Mouse (Mus musculus): Measurements from ENCODE around the gene Slc38a11. TPM values are rescaled to one million over a fixed set of nuclear protein-coding genes. Genes with fewer than 3 reads are reported as not detected.

The Slc38a11 gene
- polyA plus RNA-seq, 1 experiment from 2014 or later, result 1.5 TPM

- no peaks in the 10 kb centered on the region for H3K4me1 ChIP-seq (replicated peaks)
- no peak overlapping the region for H3K4me2 ChIP-seq
- H3K9me3 ChIP-seq, result no peaks in the 10 kb centered on the region
- no peak overlapping the region for H3K27ac ChIP-seq (replicated peaks)
- ATAC-seq (ENCODE audit: low read depth), result no peak
- H3K9ac ChIP-seq, result no peak overlapping the region
- H3K4me3 ChIP-seq, result no peak overlapping the region
- H3K27me3 ChIP-seq, result no peaks in the 10 kb centered on the region
- no peaks in the 10 kb centered on the region for H3K36me3 ChIP-seq
- 94% methylated on average over 12 of the region's 12 CpGs for WGBS
Measured at GRCm38 (mm10) chr2:65316721-65317120, 47.1 kb downstream of the Slc38a11 start.

- ATAC-seq (ENCODE audit: low read depth), result no peak
- 62% methylated on average over 3 of the region's 3 CpGs for WGBS
Measured at GRCm38 (mm10) chr2:65311250-65311649, 52.6 kb downstream of the Slc38a11 start.

GRCm38 (mm10) chr2:65296541-65296940, 67.3 kb downstream of the Slc38a11 start:
- ATAC-seq (ENCODE audit: low read depth), result no peak
- 61% methylated on average over 2 of the region's 2 CpGs for WGBS
- Histone ChIP-seq H3K4me3 (no peak overlapping the region), H3K36me3 (no peaks in the 10 kb centered on the region), H3K9ac (no peak overlapping the region), H3K4me2 (no peak overlapping the region), H3K27ac (replicated peaks) (no peak overlapping the region), H3K9me3 (no peaks in the 10 kb centered on the region), H3K27me3 (no peaks in the 10 kb centered on the region), H3K4me1 (replicated peaks) (no peaks in the 10 kb centered on the region)

More at GRCm38 (mm10) chr2:65311250-65311649, 52.6 kb downstream of the Slc38a11 start:
- H3K27ac ChIP-seq (replicated peaks), result no peak overlapping the region
- no peaks in the 10 kb centered on the region for H3K4me1 ChIP-seq (replicated peaks)
- no peak overlapping the region for H3K9ac ChIP-seq
- H3K9me3 ChIP-seq, result no peaks in the 10 kb centered on the region
- H3K36me3 ChIP-seq, result no peaks in the 10 kb centered on the region
- no peak overlapping the region for H3K4me3 ChIP-seq
- no peaks in the 10 kb centered on the region for H3K27me3 ChIP-seq
- no peak overlapping the region for H3K4me2 ChIP-seq

- H3K27ac ChIP-seq (replicated peaks), result no peak overlapping the region
- no peak overlapping the region for H3K9ac ChIP-seq
- H3K4me2 ChIP-seq, result no peak overlapping the region
- no peak for ATAC-seq (ENCODE audit: low read depth)
- H3K27me3 ChIP-seq, result no peaks in the 10 kb centered on the region
- no peak overlapping the region for H3K4me3 ChIP-seq
- no peaks in the 10 kb centered on the region for H3K4me1 ChIP-seq (replicated peaks)
- no peaks in the 10 kb centered on the region for H3K9me3 ChIP-seq
- 76% methylated on average over 8 of the region's 8 CpGs for WGBS
- H3K36me3 ChIP-seq, result no peaks in the 10 kb centered on the region
Measured at GRCm38 (mm10) chr2:65294092-65294491, 69.7 kb downstream of the Slc38a11 start.

GRCm38 (mm10) chr2:65293411-65293810, 70.4 kb downstream of the Slc38a11 start:
- no peak overlapping the region for H3K9ac ChIP-seq
- no peaks in the 10 kb centered on the region for H3K9me3 ChIP-seq
- H3K27me3 ChIP-seq, result no peaks in the 10 kb centered on the region
- no peak overlapping the region for H3K27ac ChIP-seq (replicated peaks)
- no peak overlapping the region for H3K4me3 ChIP-seq
- no peaks in the 10 kb centered on the region for H3K4me1 ChIP-seq (replicated peaks)
- H3K4me2 ChIP-seq, result no peak overlapping the region
- WGBS, result 92% methylated on average over 8 of the region's 8 CpGs
- ATAC-seq (ENCODE audit: low read depth), result no peak
- no peaks in the 10 kb centered on the region for H3K36me3 ChIP-seq

- 87% methylated on average over 4 of the region's 4 CpGs for WGBS
- Histone ChIP-seq H3K9me3 (no peaks in the 10 kb centered on the region), H3K4me3 (no peak overlapping the region), H3K27ac (replicated peaks) (no peak overlapping the region), H3K36me3 (no peaks in the 10 kb centered on the region), H3K27me3 (no peaks in the 10 kb centered on the region), H3K4me1 (replicated peaks) (peaks cover 11% of the 10 kb centered on the region; the same call in 1 of the 2 replicates), H3K9ac (no peak overlapping the region), H3K4me2 (no peak overlapping the region)
- no peak for ATAC-seq (ENCODE audit: low read depth)
Measured at GRCm38 (mm10) chr2:65289721-65290120, 74.1 kb downstream of the Slc38a11 start.

- peaks cover 14% of the 10 kb centered on the region; the same call in 1 of the 2 replicates for H3K4me1 ChIP-seq (replicated peaks)
- no peak overlapping the region for H3K9ac ChIP-seq
- no peak overlapping the region for H3K4me2 ChIP-seq
- ATAC-seq (ENCODE audit: low read depth), result no peak
- 89% methylated on average over 1 of the region's 1 CpGs for whole genome bisulfite sequencing
- no peaks in the 10 kb centered on the region for H3K9me3 ChIP-seq
- H3K27me3 ChIP-seq, result no peaks in the 10 kb centered on the region
- no peak overlapping the region for H3K27ac ChIP-seq (replicated peaks)
- no peak overlapping the region for H3K4me3 ChIP-seq
- no peaks in the 10 kb centered on the region for H3K36me3 ChIP-seq
Measured at GRCm38 (mm10) chr2:65288696-65289095, 75.1 kb downstream of the Slc38a11 start.

GRCm38 (mm10) chr2:65285380-65285779, 78.5 kb downstream of the Slc38a11 start:
- Histone ChIP-seq H3K36me3 (no peaks in the 10 kb centered on the region), H3K4me1 (replicated peaks) (peaks cover 14% of the 10 kb centered on the region; the same call in 1 of the 2 replicates), H3K9me3 (no peaks in the 10 kb centered on the region), H3K4me2 (no peak overlapping the region), H3K27me3 (no peaks in the 10 kb centered on the region), H3K4me3 (no peak overlapping the region), H3K27ac (replicated peaks) (no peak overlapping the region), H3K9ac (no peak overlapping the region)
- 24% methylated on average over 3 of the region's 3 CpGs for WGBS
- ATAC-seq (ENCODE audit: low read depth), result peak; percentile 61; the same call in 1 of the 2 replicates

- H3K4me2 ChIP-seq, result no peak overlapping the region
- 86% methylated on average over 6 of the region's 6 CpGs for WGBS
- H3K4me1 ChIP-seq (replicated peaks), result peaks cover 22% of the 10 kb centered on the region
- H3K4me3 ChIP-seq, result no peak overlapping the region
- H3K9me3 ChIP-seq, result no peaks in the 10 kb centered on the region
- H3K36me3 ChIP-seq, result no peaks in the 10 kb centered on the region
- no peak overlapping the region for H3K9ac ChIP-seq
- no peaks in the 10 kb centered on the region for H3K27me3 ChIP-seq
- H3K27ac ChIP-seq (replicated peaks), result no peak overlapping the region
- no peak for ATAC-seq (ENCODE audit: low read depth)
Measured at GRCm38 (mm10) chr2:65282979-65283378, 80.9 kb downstream of the Slc38a11 start.

GRCm38 (mm10) chr2:65279029-65279690, 84.7 kb downstream of the Slc38a11 start:
- 31% methylated on average over 4 of the region's 4 CpGs for WGBS
- ATAC-seq (ENCODE audit: low read depth), result no peak
- H3K36me3 ChIP-seq, result no peaks in the 10 kb centered on the region

GRCm38 (mm10) chr2:65275443-65276061, 88.3 kb downstream of the Slc38a11 start:
- Histone ChIP-seq H3K9me3 (no peaks in the 10 kb centered on the region), H3K4me3 (no peak overlapping the region), H3K36me3 (no peaks in the 10 kb centered on the region), H3K4me1 (replicated peaks) (peaks cover 8% of the 10 kb centered on the region), H3K9ac (no peak overlapping the region), H3K27me3 (no peaks in the 10 kb centered on the region), H3K4me2 (no peak overlapping the region), H3K27ac (replicated peaks) (no peak overlapping the region)
- no peak for ATAC-seq (ENCODE audit: low read depth)
- WGBS, result 83% methylated on average over 6 of the region's 6 CpGs

More at GRCm38 (mm10) chr2:65279029-65279690, 84.7 kb downstream of the Slc38a11 start:
- no peak overlapping the region for H3K4me3 ChIP-seq
- no peaks in the 10 kb centered on the region for H3K27me3 ChIP-seq
- H3K27ac ChIP-seq (replicated peaks), result no peak overlapping the region
- peaks cover 8% of the 10 kb centered on the region for H3K4me1 ChIP-seq (replicated peaks)
- H3K9me3 ChIP-seq, result no peaks in the 10 kb centered on the region
- H3K9ac ChIP-seq, result no peak overlapping the region
- no peak overlapping the region for H3K4me2 ChIP-seq

- no peaks in the 10 kb centered on the region for H3K27me3 ChIP-seq
- H3K36me3 ChIP-seq, result no peaks in the 10 kb centered on the region
- no peaks in the 10 kb centered on the region for H3K9me3 ChIP-seq
- H3K4me2 ChIP-seq, result no peak overlapping the region
- WGBS, result 66% methylated on average over 2 of the region's 2 CpGs
- H3K9ac ChIP-seq, result no peak overlapping the region
- ATAC-seq (ENCODE audit: low read depth), result no peak
- peaks cover 2% of the 10 kb centered on the region; the same call in 1 of the 2 replicates for H3K4me1 ChIP-seq (replicated peaks)
- H3K27ac ChIP-seq (replicated peaks), result no peak overlapping the region
- no peak overlapping the region for H3K4me3 ChIP-seq
Measured at GRCm38 (mm10) chr2:65273910-65274309, 89.9 kb downstream of the Slc38a11 start.
